Mouse (Mus musculus) kidney, adult 2 months (tissue): Measurements from ENCODE around the gene Mical3. TPM values are rescaled to one million over a fixed set of nuclear protein-coding genes. Genes with fewer than 3 reads are reported as not detected.
"Not testable (repeated sequence)": the region's sequence is repeated elsewhere in the genome, so short reads cannot be mapped to it uniquely, and the experiment has no call there.

ENCODE experiments used
- DNase-seq: peaks from one replicate; pipeline ENCODE4 v3.0.0; 2021
- H3K27ac ChIP-seq: fragments of 200-500 bp; 2 replicates; pipeline ENCODE4 v1.5.1; 2012; ENCODE audit warnings: low read depth, low read length, control low read depth, inconsistent platforms; ENCODE audit not compliant: insufficient read depth
- H3K27me3 ChIP-seq: fragments of 200-500 bp; replicated peaks from 2 replicates; pipeline ENCODE4 v1.6.1; 2012; ENCODE audit warnings: mild to moderate bottlenecking, moderate library complexity, low read length, inconsistent platforms; ENCODE audit not compliant: control insufficient read depth, insufficient read depth
- H3K36me3 ChIP-seq: fragments of 200-500 bp; 2 replicates; pipeline ENCODE4 v1.6.1; 2012; ENCODE audit warnings: mild to moderate bottlenecking, moderate library complexity, low read length, inconsistent platforms; ENCODE audit not compliant: control insufficient read depth, insufficient read depth
- H3K4me1 ChIP-seq: fragments of 200-500 bp; 2 replicates; pipeline ENCODE4 v1.6.1; 2011; ENCODE audit warnings: low read length; ENCODE audit not compliant: control insufficient read depth, insufficient read depth
- H3K4me3 ChIP-seq: fragments of 200-500 bp; 2 replicates; pipeline ENCODE4 v1.5.1; 2011; ENCODE audit warnings: mild to moderate bottlenecking, low read depth, low read length, control low read depth; ENCODE audit not compliant: insufficient read depth
- CTCF ChIP-seq: fragments of 200-500 bp; conservative IDR thresholded peaks from 2 replicates; pipeline ENCODE4 v1.5.1; 2011; ENCODE audit warnings: low read depth, mild to moderate bottlenecking, control low read depth, low read length, moderate library complexity, mixed read lengths; ENCODE audit not compliant: insufficient read depth, insufficient read length
- POLR2A ChIP-seq: fragments of 200-500 bp; IDR thresholded peaks from one replicate; pipeline ENCODE4 v1.6.1; 2011; ENCODE audit warnings: low read depth, low read length, control low read depth
- WGBS: fragments of 180-500 bp; shearing (Covaris S2); methylation state at CpG from one replicate; pipeline ENCODE4 v1.1.7; 2018; 5-methylcytosine and 5-hydroxymethylcytosine counted together
- polyA plus RNA-seq: library from polyadenylated mRNA; depleted of rRNA; stranded (reverse); fragments of >200 nt; gene quantifications from 2 replicates; pipeline ENCODE4 v1.2.3, GENCODE M21; 2012

The Mical3 gene
- polyA plus RNA-seq, 1 experiment: 16.1 TPM

GRCm38 (mm10) chr6:120913783-120914182 lies 217.0 kb downstream of the Mical3 start:
- Histone ChIP-seq H3K4me3 (no peak overlapping the region), H3K4me1 (peaks cover 19% of the 10 kb centered on the region; the same call in 1 of the 2 replicates), H3K27me3 (no peaks in the 10 kb centered on the region), H3K27ac (0 out of 2 replicates have a peak overlapping the region, but pooled peaks have one; percentile 3), H3K36me3 (no peaks in the 10 kb centered on the region)
- 86% methylated on average over 8 of the region's 8 CpGs for WGBS
- no peak for DNase-seq
- no peak for TF ChIP-seq CTCF
- no peak for TF ChIP-seq POLR2A

DNA sequence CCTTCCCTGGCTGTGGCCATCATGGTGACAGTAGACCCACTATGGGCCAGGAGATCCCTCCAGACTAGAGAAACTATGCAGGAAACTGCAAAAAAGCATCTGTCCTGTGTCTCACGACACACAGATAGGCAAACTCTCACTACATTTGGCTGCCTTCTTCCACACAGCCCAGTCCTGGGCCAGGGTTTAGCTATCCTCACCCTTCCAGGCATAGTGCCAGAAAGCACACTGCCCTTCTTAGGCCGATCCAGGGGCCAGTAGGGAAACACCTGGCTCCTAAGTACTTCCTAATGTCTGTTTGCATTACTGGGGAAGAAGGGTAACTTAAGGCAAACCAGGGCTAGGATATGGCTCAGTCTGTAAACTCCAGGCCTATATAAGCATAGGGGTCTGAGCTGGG lies 217.9 kb downstream of the Mical3 start:
- H3K27ac ChIP-seq: peak overlapping the region; percentile 31; the same call in 1 of the 2 replicates
- no peaks in the 10 kb centered on the region for H3K36me3 ChIP-seq
- peaks cover 19% of the 10 kb centered on the region; the same call in 1 of the 2 replicates for H3K4me1 ChIP-seq
- no peak overlapping the region for H3K4me3 ChIP-seq
- H3K27me3 ChIP-seq: no peaks in the 10 kb centered on the region
- TF ChIP-seq CTCF (no peak), POLR2A (no peak)
- peak; percentile 90 for DNase-seq
- WGBS: 25% methylated on average over 2 of the region's 2 CpGs

GRCm38 (mm10) chr6:120911213-120912007 lies 219.4 kb downstream of the Mical3 start:
- DNase-seq: peak; percentile 74
- 52% methylated on average over 13 of the region's 13 CpGs for WGBS
- TF ChIP-seq CTCF (no peak), POLR2A (no peak)
- no peak overlapping the region for H3K4me3 ChIP-seq
- H3K4me1 ChIP-seq: peaks cover 24% of the 10 kb centered on the region; the same call in 1 of the 2 replicates
- H3K27ac ChIP-seq: peak overlapping the region; percentile 28
- no peaks in the 10 kb centered on the region for H3K36me3 ChIP-seq
- H3K27me3 ChIP-seq: no peaks in the 10 kb centered on the region

DNA sequence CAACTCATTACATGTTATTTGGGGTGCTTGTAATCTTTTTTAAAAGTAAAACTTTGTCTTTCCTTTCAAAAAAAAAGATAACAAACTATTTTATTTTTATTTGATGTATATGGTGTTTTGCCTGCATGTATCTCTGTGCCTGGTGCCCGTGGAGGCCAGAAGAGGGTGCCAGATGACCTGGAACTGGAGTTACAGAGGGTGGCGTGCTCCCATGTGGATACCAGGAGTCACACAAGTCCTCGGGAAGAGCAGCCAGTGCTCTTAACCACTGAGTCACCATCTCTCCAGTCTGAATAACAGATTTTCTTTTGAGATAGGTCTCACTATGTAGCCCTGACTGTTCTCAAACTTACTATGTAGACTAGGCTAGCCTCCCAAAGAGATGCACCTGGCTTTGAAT lies 221.3 kb downstream of the Mical3 start:
- TF ChIP-seq POLR2A: no peak
- 0 out of 2 replicates have a peak, but pooled peaks have one; percentile 21 for TF ChIP-seq CTCF
- Histone ChIP-seq H3K27ac (no peak overlapping the region), H3K27me3 (no peaks in the 10 kb centered on the region), H3K36me3 (no peaks in the 10 kb centered on the region), H3K4me1 (peaks cover 36% of the 10 kb centered on the region; the same call in 1 of the 2 replicates), H3K4me3 (no peak overlapping the region)
- 63% methylated on average over 3 of the region's 3 CpGs for WGBS
- no peak for DNase-seq

DNA sequence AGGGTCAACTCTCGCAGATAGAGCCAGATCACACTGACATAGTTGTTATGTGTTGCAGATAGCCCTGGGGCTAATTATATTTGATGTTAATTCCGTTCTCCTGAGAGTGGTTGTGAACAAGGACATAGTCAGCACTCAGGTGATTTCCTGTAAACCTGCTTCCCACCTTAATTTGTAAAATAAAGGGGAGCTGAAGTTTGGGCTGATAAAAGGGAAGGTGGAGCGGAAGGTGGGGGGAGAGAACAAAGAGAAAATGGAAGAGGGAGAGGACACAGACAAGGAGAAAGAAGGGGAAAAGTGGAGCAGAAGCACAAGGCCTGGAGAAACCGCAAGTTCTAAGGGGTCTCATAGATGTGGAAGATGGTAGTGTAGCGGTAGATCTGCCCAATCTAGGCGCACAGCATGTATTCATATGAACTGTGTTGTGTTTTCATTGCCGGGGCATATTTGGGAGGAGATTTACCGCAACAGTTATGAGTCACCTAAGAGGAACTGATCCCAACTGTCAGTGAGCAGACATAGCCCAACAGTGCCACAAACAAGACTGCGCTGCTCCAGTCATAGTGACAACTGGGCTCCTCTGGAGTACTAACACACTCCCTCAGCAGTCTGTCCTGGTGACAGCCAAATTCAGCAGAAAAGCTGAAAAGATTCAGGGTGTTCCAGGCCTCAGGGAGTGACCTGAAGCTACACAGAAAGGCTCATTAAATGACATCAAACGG lies 222.8 kb downstream of the Mical3 start:
- H3K27me3 ChIP-seq, DNase-seq, H3K4me3 ChIP-seq, H3K36me3 ChIP-seq: not testable (repeated sequence)
- Histone ChIP-seq H3K27ac (0 out of 2 replicates have a peak overlapping the region, but pooled peaks have one; percentile 88), H3K4me1 (peaks cover 35% of the 10 kb centered on the region; the same call in 1 of the 2 replicates)
- 88% methylated on average over 10 of the region's 10 CpGs for WGBS

GRCm38 (mm10) chr6:120906521-120906920 lies 224.3 kb downstream of the Mical3 start:
- no peaks in the 10 kb centered on the region for H3K36me3 ChIP-seq
- peaks cover 34% of the 10 kb centered on the region; the same call in 1 of the 2 replicates for H3K4me1 ChIP-seq
- 67% methylated on average over 6 of the region's 6 CpGs for WGBS
- no peak for TF ChIP-seq POLR2A
- no peak for TF ChIP-seq CTCF
- peak; percentile 87 for DNase-seq
- H3K4me3 ChIP-seq: no peak overlapping the region
- H3K27ac ChIP-seq: peak overlapping the region; percentile 88
- no peaks in the 10 kb centered on the region for H3K27me3 ChIP-seq

DNA sequence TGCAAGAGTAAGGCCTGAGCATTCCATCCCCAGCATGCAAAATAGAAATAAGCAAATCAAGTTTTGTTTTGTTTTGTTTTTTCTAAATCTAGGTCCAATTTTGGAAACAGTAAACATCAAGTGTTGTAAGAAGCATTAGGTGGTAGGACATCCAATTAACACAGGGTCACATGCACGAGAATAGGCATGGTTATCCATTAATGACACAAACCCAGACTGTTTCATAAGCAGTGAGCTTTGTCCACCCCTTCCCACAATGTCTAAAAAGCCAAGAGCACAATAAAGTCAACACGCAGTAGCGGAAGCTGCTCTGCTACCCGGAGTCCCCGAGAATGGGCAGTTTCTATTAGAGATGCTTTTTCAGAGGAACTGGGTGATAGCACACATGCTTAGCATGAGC lies 225.7 kb downstream of the Mical3 start:
- H3K4me1 ChIP-seq: peaks cover 34% of the 10 kb centered on the region; the same call in 1 of the 2 replicates
- WGBS: 43% methylated on average over 5 of the region's 5 CpGs
- H3K27ac ChIP-seq: peak overlapping the region; percentile 92
- no peak for TF ChIP-seq CTCF
- TF ChIP-seq POLR2A: no peak
- no peak overlapping the region for H3K4me3 ChIP-seq
- H3K27me3 ChIP-seq: no peaks in the 10 kb centered on the region
- H3K36me3 ChIP-seq: no peaks in the 10 kb centered on the region
- DNase-seq: peak; percentile 91
